21 mouse cellular contexts compared by ENCODE assay signal in the genomic region with DNA sequence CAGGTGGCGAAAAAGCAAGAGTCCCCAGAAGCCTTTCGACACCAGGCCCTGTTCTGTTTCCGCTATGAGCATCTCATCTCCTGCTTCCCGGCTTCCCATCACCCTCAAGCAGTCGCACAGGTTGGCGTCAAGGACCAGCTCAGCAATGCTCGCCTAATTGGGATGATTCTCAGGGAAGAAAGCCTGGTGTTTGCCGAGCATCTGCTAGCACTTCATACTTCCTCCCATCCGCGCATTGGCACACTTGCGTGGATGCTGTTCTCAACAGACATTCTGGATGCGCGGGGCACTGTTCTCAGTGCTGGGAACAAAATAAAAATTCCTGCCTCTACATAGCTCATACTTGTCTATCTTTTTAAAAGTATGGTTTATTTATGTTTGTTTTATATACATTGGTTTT. TPM values are rescaled to one million over a fixed set of nuclear protein-coding genes. Genes with fewer than 3 reads are reported as not detected.
DNase-seq lines count a peak whose midpoint lies in the region; ATAC-seq lines count a peak whose summit lies in the region.
"Had no signal": no experiment of that assay in that cellular context is flagged by ENCODE, and none has a peak within 500 bp of the region (broad histone marks: within the 10 kb centered on the region; RNA-seq: fewer than 3 reads in every experiment).

No protein-coding gene starts in this region.

- WGBS in forebrain, embryonic 15.5 days = 70% methylated on average over 13 of the region's 13 CpGs
- WGBS in forebrain, embryonic 10.5 days = 89% methylated on average over 13 of the region's 13 CpGs
- WGBS in midbrain, embryonic 11.5 days = 88% methylated on average over 13 of the region's 13 CpGs

- no peak overlapping the region for H3K4me2 ChIP-seq in forebrain, embryonic 15.5 days (replicated peaks)
- H3K4me2 ChIP-seq in midbrain, embryonic 11.5 days = no peak overlapping the region
- H3K4me2 ChIP-seq: heart, embryonic 15.5 days; liver, embryonic 12.5 days; lung, embryonic 14.5 days; midbrain, embryonic 13.5 days; neural tube, embryonic 15.5 days had no signal

- no peaks in the 10 kb centered on the region for H3K36me3 ChIP-seq in forebrain, embryonic 15.5 days
- H3K36me3 ChIP-seq in forebrain, embryonic 10.5 days (replicated peaks) = no peaks in the 10 kb centered on the region
- no peaks in the 10 kb centered on the region for H3K36me3 ChIP-seq in midbrain, embryonic 11.5 days (ENCODE audit: control insufficient read depth, insufficient read depth, low read length)
- H3K36me3 ChIP-seq: limb, embryonic 10.5 days; liver, embryonic 12.5 days; midbrain, embryonic 13.5 days; neural tube, embryonic 15.5 days had no signal

- no peak overlapping the region for H3K4me3 ChIP-seq in forebrain, embryonic 15.5 days
- H3K4me3 ChIP-seq in forebrain, embryonic 10.5 days = no peak overlapping the region
- no peak overlapping the region for H3K4me3 ChIP-seq in midbrain, embryonic 11.5 days (ENCODE audit: low read depth, low read length)
- H3K4me3 ChIP-seq: heart, embryonic 15.5 days; limb, embryonic 10.5 days; liver, embryonic 12.5 days; midbrain, embryonic 13.5 days; neural tube, embryonic 15.5 days had no signal

- DNase-seq in forebrain, embryonic 10.5 days (ENCODE audit: extremely low spot score, low spot score) = no peak
- peak; percentile 58 to 71 for DNase-seq in left cerebral cortex, adult 18-20 months (ENCODE audit: low spot score in 2 of 2)
- DNase-seq in left cerebral cortex, adult 11 months (ENCODE audit: low spot score) = no peak
- peak; percentile 84 for DNase-seq in right cerebral cortex, adult 18-20 months
- no peak for DNase-seq in embryo, embryonic 11 days
- DNase-seq in midbrain, embryonic 11.5 days (ENCODE audit: low spot score, missing footprints) = no peak
- DNase-seq: adrenal gland, adult 8-10 months; cerebellum, adult 9-10 months; gastrocnemius, postnatal 10 days; heart, adult 18-20 months; kidney, adult 2 months; kidney, postnatal 14 days; lung, embryonic 14.5 days had no signal

- ATAC-seq in forebrain, embryonic 15.5 days (replicated peaks) = 0 out of 2 replicates have a peak, but pooled peaks have one; percentile 18
- ATAC-seq in midbrain, embryonic 11.5 days (ENCODE audit: low FRiP score) = no peak
- no peak for ATAC-seq in CD4-positive, CD25-positive, alpha-beta regulatory T cell, adult 4 months
- ATAC-seq: liver, embryonic 12.5 days; midbrain, embryonic 13.5 days had no signal

- H3K9me3 ChIP-seq in forebrain, embryonic 15.5 days = no peaks in the 10 kb centered on the region
- no peaks in the 10 kb centered on the region for H3K9me3 ChIP-seq in forebrain, embryonic 10.5 days
- no peaks in the 10 kb centered on the region for H3K9me3 ChIP-seq in midbrain, embryonic 11.5 days (ENCODE audit: control insufficient read depth, low read length)
- H3K9me3 ChIP-seq: heart, embryonic 15.5 days; limb, embryonic 10.5 days; liver, embryonic 12.5 days; midbrain, embryonic 13.5 days; neural tube, embryonic 15.5 days had no signal

- H3K27ac ChIP-seq in forebrain, embryonic 15.5 days (replicated peaks) = peak overlapping the region; percentile 48
- H3K27ac ChIP-seq in forebrain, embryonic 10.5 days = no peak overlapping the region
- H3K27ac ChIP-seq in midbrain, embryonic 11.5 days (ENCODE audit: low read depth, low read length) = no peak overlapping the region
- H3K27ac ChIP-seq: heart, embryonic 15.5 days; limb, embryonic 10.5 days; liver, embryonic 12.5 days; macrophage; midbrain, embryonic 13.5 days; neural tube, embryonic 15.5 days had no signal

- H3K27me3 ChIP-seq in forebrain, embryonic 15.5 days = no peaks in the 10 kb centered on the region
- peaks cover 20% of the 10 kb centered on the region for H3K27me3 ChIP-seq in forebrain, embryonic 10.5 days (ENCODE audit: poor library complexity, severe bottlenecking)
- H3K27me3 ChIP-seq in midbrain, embryonic 11.5 days (ENCODE audit: control insufficient read depth, insufficient read depth, low read length) = no peaks in the 10 kb centered on the region
- H3K27me3 ChIP-seq: heart, embryonic 15.5 days; neural tube, embryonic 15.5 days had no signal

- peaks cover 12% of the 10 kb centered on the region for H3K4me1 ChIP-seq in forebrain, embryonic 15.5 days
- peaks cover 10% of the 10 kb centered on the region for H3K4me1 ChIP-seq in forebrain, embryonic 10.5 days
- H3K4me1 ChIP-seq in midbrain, embryonic 11.5 days (ENCODE audit: control insufficient read depth, insufficient read depth, low read length) = no peaks in the 10 kb centered on the region

- H3K9ac ChIP-seq in forebrain, embryonic 15.5 days (replicated peaks) = no peak overlapping the region
- H3K9ac ChIP-seq in midbrain, embryonic 11.5 days (ENCODE audit: low read length) = no peak overlapping the region
- H3K9ac ChIP-seq: heart, embryonic 15.5 days; liver, embryonic 12.5 days; lung, embryonic 14.5 days; midbrain, embryonic 13.5 days; neural tube, embryonic 15.5 days had no signal

RNA-seq across cellular contexts. Expression of a gene that starts 11.0 kb away (rescaled TPM):
- polyA plus RNA-seq in forebrain, embryonic 15.5 days (2015; fragmentation: Nextera tagmentation; extraction: Ambion mirVana) = not detected in 2 replicates
- polyA plus RNA-seq in forebrain, embryonic 10.5 days (2016; fragmentation: Nextera tagmentation; extraction: Ambion mirVana) = 0.46 and 0.65 TPM in 2 replicates
- total RNA-seq in left cerebral cortex, adult 18-20 months (2021) = under 1 TPM in 1 of 2 experiments, not detected in 1; 0.19 TPM
- 0.12 and 0.22 TPM in 2 replicates for polyA plus RNA-seq in midbrain, embryonic 11.5 days (2014; fragmentation: Nextera tagmentation; extraction: Ambion mirVana)
- polyA plus RNA-seq in CD4-positive, CD25-positive, alpha-beta regulatory T cell, adult 4 months (2017; shearing (Covaris generic)) = not detected
- total RNA-seq: heart, adult 18-20 months had no signal
- polyA plus RNA-seq: lung, embryonic 14.5 days; macrophage had no signal

RNA-seq across cellular contexts. Expression of a gene that starts 22.3 kb away (rescaled TPM):
- 3.2 and 3.7 TPM in 2 replicates for polyA plus RNA-seq in forebrain, embryonic 15.5 days (2015; fragmentation: Nextera tagmentation; extraction: Ambion mirVana)
- polyA plus RNA-seq in forebrain, embryonic 10.5 days (2016; fragmentation: Nextera tagmentation; extraction: Ambion mirVana) = not detected in 2 replicates
- total RNA-seq in left cerebral cortex, adult 18-20 months (2021) = 10 to 100 TPM; 16.5 to 18.4 TPM
- polyA plus RNA-seq in midbrain, embryonic 11.5 days (2014; fragmentation: Nextera tagmentation; extraction: Ambion mirVana) = 1.8 and 2.2 TPM in 2 replicates
- polyA plus RNA-seq in CD4-positive, CD25-positive, alpha-beta regulatory T cell, adult 4 months (2017; shearing (Covaris generic)) = under 1 TPM; 0.51 to 0.94 TPM
- polyA plus RNA-seq: lung, embryonic 14.5 days had no signal

RNA-seq across cellular contexts. Expression of a gene that starts 31.0 kb away (rescaled TPM):
- 14.0 and 15.7 TPM in 2 replicates for polyA plus RNA-seq in forebrain, embryonic 15.5 days (2015; fragmentation: Nextera tagmentation; extraction: Ambion mirVana)
- polyA plus RNA-seq in forebrain, embryonic 10.5 days (2016; fragmentation: Nextera tagmentation; extraction: Ambion mirVana) = 0.14 and 0.36 TPM in 2 replicates
- total RNA-seq in left cerebral cortex, adult 18-20 months (2021) = 100 to 1,000 TPM; 167 to 172 TPM
- polyA plus RNA-seq in midbrain, embryonic 11.5 days (2014; fragmentation: Nextera tagmentation; extraction: Ambion mirVana) = 0.07 and 0.08 TPM in 2 replicates
- under 1 TPM in 1 of 2 experiments, not detected in 1; 0.26 TPM for polyA plus RNA-seq in CD4-positive, CD25-positive, alpha-beta regulatory T cell, adult 4 months (2017; shearing (Covaris generic))
- polyA plus RNA-seq: macrophage had no signal

Comparison
In these comparisons a context has a peak if more than half of its experiments do, and no peak if none do; other contexts are left out.
1. DNase-seq: peak in left cerebral cortex, adult 18-20 months (2 of 2) and right cerebral cortex, adult 18-20 months (single experiment); none in forebrain, embryonic 10.5 days (single experiment), left cerebral cortex, adult 11 months (single experiment), embryo, embryonic 11 days (single experiment) and midbrain, embryonic 11.5 days (single experiment).
2. RNA of a gene that starts 31.0 kb away (polyA plus RNA-seq): 14.0 to 15.7 TPM in forebrain, embryonic 15.5 days; 0.26 TPM in CD4-positive, CD25-positive, alpha-beta regulatory T cell, adult 4 months, 0.14 to 0.36 TPM in forebrain, embryonic 10.5 days and 0.07 to 0.08 TPM in midbrain, embryonic 11.5 days; every median in the first group is over 10 times any median in the second.